Mouse (Mus musculus): Measurements from ENCODE around the gene Scn4b. TPM values are rescaled to one million over a fixed set of nuclear protein-coding genes. Genes with fewer than 3 reads are reported as not detected.

The Scn4b gene
- polyA plus RNA-seq, 1 experiment from 2014 or later, result 0.16 TPM

- 87% methylated on average over 2 of the region's 2 CpGs for WGBS
- ATAC-seq (ENCODE audit: low FRiP score, low TSS enrichment), result no peak
- Histone ChIP-seq H3K4me1 (ENCODE audit: control insufficient read depth, insufficient read depth, low read length) (no peaks in the 10 kb centered on the region), H3K27ac (ENCODE audit: low read depth, low read length) (no peak overlapping the region), H3K4me2 (replicated peaks; ENCODE audit: low read depth, low read length) (no peak overlapping the region), H3K9me3 (ENCODE audit: control insufficient read depth, low read length) (no peaks in the 10 kb centered on the region), H3K36me3 (ENCODE audit: control insufficient read depth, insufficient read depth, low read length) (no peaks in the 10 kb centered on the region), H3K4me3 (ENCODE audit: low read length) (no peak overlapping the region), H3K9ac (ENCODE audit: low read depth, low read length) (no peak overlapping the region), H3K27me3 (ENCODE audit: control insufficient read depth, insufficient read depth, low read length) (no peaks in the 10 kb centered on the region)
Observed at GRCm38 (mm10) chr9:45105596-45106374, 32.4 kb upstream of the Scn4b start.

- H3K27ac ChIP-seq (ENCODE audit: low read depth, low read length), result no peak overlapping the region
- H3K9me3 ChIP-seq (ENCODE audit: control insufficient read depth, low read length), result no peaks in the 10 kb centered on the region
- H3K4me1 ChIP-seq (ENCODE audit: control insufficient read depth, insufficient read depth, low read length), result peaks cover 11% of the 10 kb centered on the region
- no peaks in the 10 kb centered on the region for H3K27me3 ChIP-seq (ENCODE audit: control insufficient read depth, insufficient read depth, low read length)
- H3K4me2 ChIP-seq (replicated peaks; ENCODE audit: low read depth, low read length), result peak overlapping the region; percentile 49
- WGBS, result 2% methylated on average over 14 of the region's 14 CpGs
- no peaks in the 10 kb centered on the region for H3K36me3 ChIP-seq (ENCODE audit: control insufficient read depth, insufficient read depth, low read length)
- ATAC-seq (ENCODE audit: low FRiP score, low TSS enrichment), result peak; percentile 65
- H3K9ac ChIP-seq (ENCODE audit: low read depth, low read length), result peak overlapping the region; percentile 45
- peak overlapping the region; percentile 37 for H3K4me3 ChIP-seq (ENCODE audit: low read length)
Observed at GRCm38 (mm10) chr9:45115706-45116105, 22.5 kb upstream of the Scn4b start.

GRCm38 (mm10) chr9:45116819-45117218 lies 21.4 kb upstream of the Scn4b start:
- Histone ChIP-seq H3K27ac (ENCODE audit: low read depth, low read length) (no peak overlapping the region), H3K4me3 (ENCODE audit: low read length) (no peak overlapping the region), H3K9me3 (ENCODE audit: control insufficient read depth, low read length) (no peaks in the 10 kb centered on the region), H3K36me3 (ENCODE audit: control insufficient read depth, insufficient read depth, low read length) (no peaks in the 10 kb centered on the region), H3K9ac (ENCODE audit: low read depth, low read length) (no peak overlapping the region), H3K27me3 (ENCODE audit: control insufficient read depth, insufficient read depth, low read length) (no peaks in the 10 kb centered on the region), H3K4me1 (ENCODE audit: control insufficient read depth, insufficient read depth, low read length) (peaks cover 11% of the 10 kb centered on the region), H3K4me2 (replicated peaks; ENCODE audit: low read depth, low read length) (no peak overlapping the region)
- no peak for ATAC-seq (ENCODE audit: low FRiP score, low TSS enrichment)
- WGBS, result 67% methylated on average over 9 of the region's 9 CpGs

- WGBS, result 0% methylated on average over 13 of the region's 13 CpGs
- peak within 1 kb of the TSS; percentile 73 for H3K9ac ChIP-seq (ENCODE audit: low read depth, low read length)
- ATAC-seq (ENCODE audit: low FRiP score, low TSS enrichment), result peak; percentile 48; the same call in 1 of the 2 replicates
- peak within 1 kb of the TSS; percentile 64 for H3K4me2 ChIP-seq (replicated peaks; ENCODE audit: low read depth, low read length)
- peak within 1 kb of the TSS; percentile 73 for H3K4me3 ChIP-seq (ENCODE audit: low read length)
- H3K27me3 ChIP-seq (ENCODE audit: control insufficient read depth, insufficient read depth, low read length), result no peaks in the 10 kb centered on the region
- no peaks in the 10 kb centered on the region for H3K9me3 ChIP-seq (ENCODE audit: control insufficient read depth, low read length)
- H3K27ac ChIP-seq (ENCODE audit: low read depth, low read length), result peak within 1 kb of the TSS; percentile 74; the same call in 1 of the 2 replicates
- H3K36me3 ChIP-seq (ENCODE audit: control insufficient read depth, insufficient read depth, low read length), result no peaks in the 10 kb centered on the region
- H3K4me1 ChIP-seq (ENCODE audit: control insufficient read depth, insufficient read depth, low read length), result peaks cover 17% of the 10 kb centered on the region
Observed at GRCm38 (mm10) chr9:45117741-45118431, 20.3 kb upstream of the Scn4b start, which contains the start of gene Scn2b. TSS of gene Scn2b (plus strand) at chr9:45117782.

- no peak overlapping the region for H3K27ac ChIP-seq (ENCODE audit: low read depth, low read length)
- no peaks in the 10 kb centered on the region for H3K36me3 ChIP-seq (ENCODE audit: control insufficient read depth, insufficient read depth, low read length)
- peaks cover 17% of the 10 kb centered on the region for H3K4me1 ChIP-seq (ENCODE audit: control insufficient read depth, insufficient read depth, low read length)
- H3K4me3 ChIP-seq (ENCODE audit: low read length), result peak overlapping the region; percentile 73
- no peaks in the 10 kb centered on the region for H3K27me3 ChIP-seq (ENCODE audit: control insufficient read depth, insufficient read depth, low read length)
- ATAC-seq (ENCODE audit: low FRiP score, low TSS enrichment), result no peak
- 24% methylated on average over 10 of the region's 10 CpGs for WGBS
- H3K9me3 ChIP-seq (ENCODE audit: control insufficient read depth, low read length), result no peaks in the 10 kb centered on the region
- peak overlapping the region; percentile 64 for H3K4me2 ChIP-seq (replicated peaks; ENCODE audit: low read depth, low read length)
- H3K9ac ChIP-seq (ENCODE audit: low read depth, low read length), result peak overlapping the region; percentile 73; the same call in 1 of the 2 replicates
Observed at GRCm38 (mm10) chr9:45118552-45118951, 19.6 kb upstream of the Scn4b start.

- WGBS, result 91% methylated on average over 8 of the region's 8 CpGs
- Histone ChIP-seq H3K36me3 (ENCODE audit: control insufficient read depth, insufficient read depth, low read length) (no peaks in the 10 kb centered on the region), H3K4me2 (replicated peaks; ENCODE audit: low read depth, low read length) (peak overlapping the region; percentile 64; the same call in 1 of the 2 replicates), H3K9me3 (ENCODE audit: control insufficient read depth, low read length) (no peaks in the 10 kb centered on the region), H3K4me1 (ENCODE audit: control insufficient read depth, insufficient read depth, low read length) (peaks cover 17% of the 10 kb centered on the region), H3K9ac (ENCODE audit: low read depth, low read length) (no peak overlapping the region), H3K4me3 (ENCODE audit: low read length) (no peak overlapping the region), H3K27ac (ENCODE audit: low read depth, low read length) (no peak overlapping the region), H3K27me3 (ENCODE audit: control insufficient read depth, insufficient read depth, low read length) (no peaks in the 10 kb centered on the region)
- no peak for ATAC-seq (ENCODE audit: low FRiP score, low TSS enrichment)
Observed at GRCm38 (mm10) chr9:45119316-45119953, 18.8 kb upstream of the Scn4b start.

GRCm38 (mm10) chr9:45119954-45120530 lies 18.2 kb upstream of the Scn4b start:
- WGBS, result 86% methylated on average over 14 of the region's 14 CpGs
- Histone ChIP-seq H3K9ac (ENCODE audit: low read depth, low read length) (no peak overlapping the region), H3K27ac (ENCODE audit: low read depth, low read length) (no peak overlapping the region), H3K4me3 (ENCODE audit: low read length) (no peak overlapping the region), H3K4me1 (ENCODE audit: control insufficient read depth, insufficient read depth, low read length) (peaks cover 17% of the 10 kb centered on the region), H3K9me3 (ENCODE audit: control insufficient read depth, low read length) (no peaks in the 10 kb centered on the region), H3K36me3 (ENCODE audit: control insufficient read depth, insufficient read depth, low read length) (no peaks in the 10 kb centered on the region), H3K27me3 (ENCODE audit: control insufficient read depth, insufficient read depth, low read length) (no peaks in the 10 kb centered on the region), H3K4me2 (replicated peaks; ENCODE audit: low read depth, low read length) (no peak overlapping the region)
- ATAC-seq (ENCODE audit: low FRiP score, low TSS enrichment), result no peak

GRCm38 (mm10) chr9:45120567-45120966 lies 17.6 kb upstream of the Scn4b start:
- no peaks in the 10 kb centered on the region for H3K9me3 ChIP-seq (ENCODE audit: control insufficient read depth, low read length)
- no peaks in the 10 kb centered on the region for H3K27me3 ChIP-seq (ENCODE audit: control insufficient read depth, insufficient read depth, low read length)
- H3K4me1 ChIP-seq (ENCODE audit: control insufficient read depth, insufficient read depth, low read length), result peaks cover 17% of the 10 kb centered on the region
- no peak overlapping the region for H3K4me3 ChIP-seq (ENCODE audit: low read length)
- ATAC-seq (ENCODE audit: low FRiP score, low TSS enrichment), result no peak
- no peaks in the 10 kb centered on the region; the same call in 1 of the 2 replicates for H3K36me3 ChIP-seq (ENCODE audit: control insufficient read depth, insufficient read depth, low read length)
- no peak overlapping the region for H3K27ac ChIP-seq (ENCODE audit: low read depth, low read length)
- no peak overlapping the region for H3K9ac ChIP-seq (ENCODE audit: low read depth, low read length)
- no peak overlapping the region for H3K4me2 ChIP-seq (replicated peaks; ENCODE audit: low read depth, low read length)
- WGBS, result 89% methylated on average over 6 of the region's 6 CpGs
